Mouse (Mus musculus) lung, embryonic 16.5 days (tissue): ENCODE data around the gene Zfp385a. TPM values are rescaled to one million over a fixed set of nuclear protein-coding genes. Genes with fewer than 3 reads are reported as not detected.
A peak's percentile ranks its signal among the peaks of the same experiment; 100 is the strongest.

Source experiments
- ATAC-seq: fragments of 200-750 bp; cut with Nextera tagmentation; 2 replicates; pipeline ENCODE4 v1.8.0; 2017; ENCODE audit warnings: low read depth, mild to moderate bottlenecking, moderate library complexity
- H3K27ac ChIP-seq: fragments of 300-500 bp; sonication (generic); 2 replicates; pipeline ENCODE4 v1.5.1; 2014; ENCODE audit warnings: mild to moderate bottlenecking, control low read depth, low read length
- H3K27me3 ChIP-seq: fragments of 300-500 bp; sonication (generic); 2 replicates; pipeline ENCODE4 v1.6.1; 2014; ENCODE audit warnings: low read depth, low read length, mixed read lengths; ENCODE audit not compliant: control insufficient read depth, insufficient read depth
- H3K36me3 ChIP-seq: fragments of 300-500 bp; sonication (generic); 2 replicates; pipeline ENCODE4 v1.6.1; 2014; ENCODE audit warnings: low read length; ENCODE audit not compliant: control insufficient read depth, insufficient read depth
- H3K4me1 ChIP-seq: fragments of 300-500 bp; sonication (generic); replicated peaks from 2 replicates; pipeline ENCODE4 v1.6.1; 2014; ENCODE audit warnings: low read length, mixed read lengths; ENCODE audit not compliant: control insufficient read depth, insufficient read depth
- H3K4me2 ChIP-seq: fragments of 300-500 bp; sonication (generic); 2 replicates; pipeline ENCODE4 v1.6.1; 2014; ENCODE audit warnings: low read depth, low read length, control low read depth
- H3K4me3 ChIP-seq: fragments of 300-500 bp; sonication (generic); 2 replicates; pipeline ENCODE4 v1.5.1; 2014; ENCODE audit warnings: mild to moderate bottlenecking, low read length, control low read depth
- H3K9ac ChIP-seq: fragments of 300-500 bp; sonication (generic); 2 replicates; pipeline ENCODE4 v1.6.1; 2014; ENCODE audit warnings: low read length, control low read depth
- H3K9me3 ChIP-seq: fragments of 300-500 bp; sonication (generic); 2 replicates; pipeline ENCODE4 v1.6.1; 2016; ENCODE audit warnings: low read length; ENCODE audit not compliant: control insufficient read depth
- WGBS: fragments of 180-500 bp; shearing (Covaris S2); extraction: QIAGEN DNeasy Blood & Tissue Kit; methylation state at CpG from one replicate; pipeline ENCODE4 v1.1.7; 2014; 5-methylcytosine and 5-hydroxymethylcytosine counted together
- polyA plus RNA-seq: library from polyadenylated mRNA; unstranded; fragments of >200 nt; fragmentation: Nextera tagmentation; extraction: Ambion mirVana; gene quantifications from 2 replicates; pipeline ENCODE4 v1.2.1, GENCODE M21; 2015

The Zfp385a gene
- polyA plus RNA-seq, 1 experiment from 2014 or later: 8.6 TPM

DNA sequence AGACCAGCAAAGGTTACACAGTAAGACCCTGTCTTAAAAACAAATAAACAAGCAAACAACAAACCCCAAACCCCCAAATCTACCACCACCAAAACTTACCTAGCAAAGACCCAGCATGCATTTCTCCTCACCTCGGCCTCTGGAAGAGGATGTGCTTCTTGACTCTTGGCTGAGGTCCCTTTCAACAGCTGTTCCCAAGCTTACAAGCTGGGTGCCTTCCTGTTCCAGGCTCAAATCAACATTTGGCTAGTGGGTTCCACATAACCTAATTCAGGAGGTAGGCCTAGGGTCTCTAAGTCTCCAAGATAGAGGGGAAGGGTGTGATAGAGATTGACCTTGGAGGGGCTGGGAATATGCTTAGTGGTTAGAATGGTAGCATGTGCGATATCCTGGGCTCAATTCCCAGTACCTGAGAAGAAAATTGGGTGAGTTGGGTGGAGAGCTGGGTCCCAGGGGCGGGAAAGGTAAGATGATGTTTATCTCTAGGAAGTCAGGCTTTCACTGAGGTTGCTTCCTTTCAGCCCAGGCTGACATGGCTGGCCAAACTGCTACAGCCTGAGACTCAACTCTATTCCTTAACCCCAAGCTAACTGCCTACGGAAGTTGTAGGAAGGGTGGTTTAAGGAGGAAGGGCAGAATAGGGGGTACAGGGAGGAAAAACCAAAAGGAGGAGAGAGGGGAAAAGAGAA, 35.4 kb upstream of the Zfp385a start:
- Histone ChIP-seq H3K36me3 (no peaks in the 10 kb centered on the region), H3K4me1 (peaks cover 17% of the 10 kb centered on the region), H3K9ac (no peak overlapping the region), H3K4me2 (no peak overlapping the region), H3K9me3 (no peaks in the 10 kb centered on the region), H3K27ac (no peak overlapping the region), H3K27me3 (no peaks in the 10 kb centered on the region), H3K4me3 (no peak overlapping the region)
- WGBS: 73% methylated on average over 4 of the region's 4 CpGs
- no peak for ATAC-seq

DNA sequence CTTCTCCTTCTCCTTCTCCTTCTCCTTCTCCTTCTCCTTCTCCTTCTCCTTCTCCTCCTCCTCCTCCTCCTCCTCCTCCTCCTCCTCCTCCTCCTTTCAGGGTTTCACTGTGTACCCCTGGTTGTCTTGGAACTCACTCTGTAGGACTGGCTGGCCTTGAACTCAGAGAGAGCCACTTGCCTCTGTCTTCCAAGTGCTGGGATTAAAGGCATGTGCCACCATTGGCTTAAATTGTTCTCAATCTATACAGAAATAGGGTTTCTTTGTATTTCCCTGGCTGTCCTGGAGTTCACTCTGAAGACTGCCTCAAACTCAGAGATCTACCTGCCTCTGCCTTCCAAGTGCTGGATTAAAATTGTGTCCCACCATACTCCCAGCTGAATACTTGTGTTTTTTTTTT, 32.6 kb upstream of the Zfp385a start:
- H3K9ac ChIP-seq: no peak overlapping the region
- no peaks in the 10 kb centered on the region for H3K36me3 ChIP-seq
- no peak overlapping the region for H3K4me2 ChIP-seq
- no peaks in the 10 kb centered on the region for H3K9me3 ChIP-seq
- no peak overlapping the region for H3K4me3 ChIP-seq
- no peak overlapping the region for H3K27ac ChIP-seq
- no peaks in the 10 kb centered on the region for H3K27me3 ChIP-seq
- H3K4me1 ChIP-seq: peaks cover 11% of the 10 kb centered on the region
- no peak for ATAC-seq

DNA sequence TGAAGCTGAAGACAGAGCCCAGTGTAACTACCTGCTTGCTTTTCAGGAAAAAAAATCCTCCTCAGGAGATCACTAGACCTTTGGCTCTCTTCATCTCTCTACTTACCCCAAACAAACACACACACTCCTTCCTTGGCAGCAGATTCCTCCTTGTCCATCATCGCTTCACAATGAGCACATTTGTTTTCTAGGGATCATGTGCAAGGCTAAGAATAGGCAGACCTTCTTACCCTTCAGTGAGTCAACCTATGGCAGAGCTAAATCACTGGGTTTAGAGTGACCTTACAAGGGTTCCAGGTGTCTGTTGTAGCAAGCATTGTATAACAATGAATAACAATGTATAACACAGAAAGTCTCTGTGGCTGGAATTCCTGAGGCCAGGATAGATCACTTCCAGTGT, 31.8 kb upstream of the Zfp385a start:
- H3K4me1 ChIP-seq: peaks cover 9% of the 10 kb centered on the region
- no peak for ATAC-seq
- H3K9me3 ChIP-seq: no peaks in the 10 kb centered on the region
- no peak overlapping the region for H3K4me3 ChIP-seq
- no peak overlapping the region for H3K27ac ChIP-seq
- H3K9ac ChIP-seq: no peak overlapping the region
- 59% methylated on average over 1 of the region's 1 CpGs for WGBS
- no peaks in the 10 kb centered on the region for H3K36me3 ChIP-seq
- no peaks in the 10 kb centered on the region for H3K27me3 ChIP-seq
- no peak overlapping the region for H3K4me2 ChIP-seq

DNA sequence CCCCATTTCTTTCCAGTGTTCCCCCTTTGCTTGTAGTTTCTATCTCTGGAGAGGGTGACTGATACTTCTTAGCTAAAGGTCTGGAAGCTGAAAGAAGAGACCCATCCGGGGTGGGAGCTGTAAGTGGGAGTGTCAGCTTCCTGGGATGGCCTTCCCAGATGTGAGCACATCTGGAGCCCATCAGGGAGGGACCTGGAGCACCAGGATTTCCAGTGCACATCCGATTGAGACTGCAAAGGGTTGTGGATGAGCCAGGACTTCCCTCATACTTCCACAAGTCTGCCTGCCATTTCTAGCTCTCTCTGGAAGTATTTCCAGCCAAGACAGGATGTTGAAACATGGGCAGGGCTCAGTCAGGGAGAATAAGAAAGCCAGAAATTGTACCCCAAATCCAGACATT, 31.3 kb upstream of the Zfp385a start:
- no peak overlapping the region for H3K4me2 ChIP-seq
- ATAC-seq: no peak
- no peak overlapping the region for H3K27ac ChIP-seq
- no peak overlapping the region for H3K9ac ChIP-seq
- no peak overlapping the region for H3K4me3 ChIP-seq
- 17% methylated on average over 2 of the region's 2 CpGs for WGBS
- H3K4me1 ChIP-seq: peaks cover 9% of the 10 kb centered on the region; the same call in 1 of the 2 replicates
- no peaks in the 10 kb centered on the region for H3K27me3 ChIP-seq
- no peaks in the 10 kb centered on the region for H3K9me3 ChIP-seq
- no peaks in the 10 kb centered on the region for H3K36me3 ChIP-seq

DNA sequence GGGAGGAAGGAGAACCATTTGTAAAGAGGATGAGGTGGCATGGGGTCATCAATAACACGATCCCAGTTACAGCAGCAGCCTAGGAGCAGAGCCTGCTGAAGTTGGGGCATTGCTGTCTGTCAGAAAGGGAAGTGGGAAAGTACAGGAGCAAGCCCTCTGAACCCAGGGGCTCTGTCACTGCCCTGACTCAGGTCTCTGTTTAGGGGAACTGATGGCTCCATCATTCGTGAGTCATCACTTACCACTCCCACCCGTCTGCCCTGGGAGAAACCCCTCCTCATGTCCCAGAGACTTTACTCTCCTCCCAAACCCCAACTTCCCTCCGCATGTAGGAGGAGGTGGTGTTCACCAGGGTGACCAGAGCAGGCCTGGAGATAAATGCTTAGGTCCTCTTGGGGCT, 30.6 kb upstream of the Zfp385a start:
- H3K4me2 ChIP-seq: no peak overlapping the region
- H3K9me3 ChIP-seq: no peaks in the 10 kb centered on the region
- ATAC-seq: no peak
- no peaks in the 10 kb centered on the region for H3K27me3 ChIP-seq
- peaks cover 9% of the 10 kb centered on the region; the same call in 1 of the 2 replicates for H3K4me1 ChIP-seq
- no peak overlapping the region for H3K9ac ChIP-seq
- 36% methylated on average over 4 of the region's 4 CpGs for WGBS
- H3K4me3 ChIP-seq: no peak overlapping the region
- H3K27ac ChIP-seq: no peak overlapping the region
- H3K36me3 ChIP-seq: no peaks in the 10 kb centered on the region

DNA sequence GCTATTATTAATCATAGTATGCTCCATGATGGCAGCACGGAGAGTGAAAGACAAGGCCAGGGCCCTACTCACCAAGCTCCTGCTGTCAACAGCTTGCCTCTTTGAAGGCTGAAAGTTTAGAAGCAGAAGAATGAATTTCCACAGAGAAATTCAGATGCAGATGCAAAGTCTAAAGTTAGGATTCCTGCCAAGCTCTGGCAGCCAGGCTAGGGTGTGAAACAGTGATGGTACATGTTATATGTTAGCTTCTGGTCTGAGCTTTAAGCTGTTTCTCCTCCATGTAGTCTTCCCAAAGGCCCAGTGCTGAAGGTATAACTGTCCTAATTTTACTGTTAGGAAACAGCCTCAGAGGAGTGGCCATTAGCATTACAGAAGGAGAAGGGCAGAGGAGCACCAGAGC, 29.2 kb upstream of the Zfp385a start:
- Histone ChIP-seq H3K4me3 (no peak overlapping the region), H3K36me3 (no peaks in the 10 kb centered on the region), H3K27ac (no peak overlapping the region), H3K27me3 (no peaks in the 10 kb centered on the region), H3K4me2 (no peak overlapping the region), H3K4me1 (peaks cover 16% of the 10 kb centered on the region; the same call in 1 of the 2 replicates), H3K9ac (no peak overlapping the region), H3K9me3 (no peaks in the 10 kb centered on the region)
- no peak for ATAC-seq
- WGBS: 56% methylated on average over 1 of the region's 1 CpGs

DNA sequence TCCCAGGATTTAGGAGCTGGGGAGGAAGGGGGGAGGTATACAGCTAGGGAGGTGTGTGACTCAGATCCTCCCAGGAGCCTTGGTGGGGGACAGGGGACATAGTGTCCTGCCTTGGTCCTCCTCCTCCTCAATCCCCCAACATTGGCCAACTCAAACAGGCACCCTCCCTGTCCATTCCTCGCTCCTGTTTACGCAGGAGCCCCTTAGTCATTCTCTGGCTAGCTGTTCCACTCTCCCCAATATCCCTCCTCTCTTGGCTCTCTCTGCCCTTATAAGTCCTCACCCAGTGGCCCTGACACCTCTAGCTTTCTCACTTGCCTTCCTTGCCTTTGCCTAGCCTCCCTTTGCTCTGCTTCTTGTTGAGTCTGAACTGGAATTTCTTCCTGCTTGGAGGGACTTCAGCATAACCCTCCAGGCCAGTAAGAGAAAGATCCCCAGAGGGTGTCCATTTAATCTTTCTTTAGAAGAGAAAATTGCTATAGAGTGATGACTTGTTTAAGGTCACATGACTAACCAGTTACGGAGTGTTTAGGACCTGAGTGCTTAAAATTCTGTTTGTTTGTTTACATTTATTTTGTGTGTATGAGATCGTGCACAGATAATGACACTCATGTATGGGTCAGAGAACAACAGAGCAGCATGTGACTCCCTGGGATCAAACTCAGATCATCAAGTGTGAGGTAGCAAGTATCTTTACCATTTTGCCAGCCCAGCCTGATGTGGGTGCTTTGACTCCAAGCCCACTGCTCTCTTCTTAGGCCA, 28.5 kb upstream of the Zfp385a start:
- Histone ChIP-seq H3K4me3 (no peak overlapping the region), H3K4me1 (peaks cover 16% of the 10 kb centered on the region; the same call in 1 of the 2 replicates), H3K9ac (no peak overlapping the region), H3K4me2 (no peak overlapping the region), H3K27ac (no peak overlapping the region), H3K27me3 (no peaks in the 10 kb centered on the region), H3K9me3 (no peaks in the 10 kb centered on the region), H3K36me3 (no peaks in the 10 kb centered on the region)
- no peak for ATAC-seq
- WGBS: 69% methylated on average over 4 of the region's 4 CpGs

DNA sequence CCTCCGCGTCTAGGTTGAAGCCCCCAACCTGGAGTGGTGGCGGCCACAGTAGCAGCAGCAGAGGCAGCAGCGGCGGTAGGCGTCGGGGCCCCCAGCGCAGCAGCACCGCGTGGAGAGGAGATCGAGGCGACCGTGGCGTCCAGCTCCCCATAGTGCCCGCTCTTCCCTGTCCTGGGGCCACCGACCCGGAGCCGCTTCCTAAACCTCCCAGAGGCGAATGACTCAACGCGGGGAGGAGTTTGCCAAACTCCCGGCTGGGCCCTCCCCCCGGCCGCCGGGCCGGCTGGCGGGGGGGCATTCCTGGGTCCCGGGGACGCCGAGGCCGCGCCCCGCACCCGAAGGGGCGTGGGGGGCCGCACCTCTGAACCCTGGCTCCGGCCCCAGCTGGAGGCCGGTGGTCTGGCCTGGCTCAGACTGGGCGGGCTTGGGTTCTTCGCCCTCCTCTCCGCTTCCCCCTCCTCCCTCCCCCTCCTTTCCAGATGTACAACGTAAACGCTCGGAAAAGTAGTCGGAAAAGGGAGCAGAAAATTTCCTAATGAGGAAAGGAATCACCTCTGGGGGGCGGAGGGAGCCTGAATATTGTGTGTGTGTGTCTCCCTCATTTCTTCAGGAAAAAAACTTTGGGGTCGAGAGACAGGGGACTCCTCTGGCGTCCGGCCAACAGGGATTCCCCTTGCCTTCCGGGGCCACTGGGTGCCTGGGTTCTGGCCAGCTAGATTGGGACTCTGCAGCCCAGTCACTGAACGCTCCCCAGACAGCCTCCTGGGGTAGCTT, 26.7 kb upstream of the Zfp385a start, which contains the start of gene Itga5:
Gene Itga5 (minus strand): TSS at position 388 of the 774 bp plus-strand sequence.
- WGBS: under 1% methylated on average over 48 of the region's 51 CpGs
- Histone ChIP-seq H3K4me3 (peak within 1 kb of the TSS; percentile 85), H3K4me2 (peak within 1 kb of the TSS; percentile 86), H3K27me3 (no peaks in the 10 kb centered on the region), H3K27ac (peak within 1 kb of the TSS; percentile 78), H3K36me3 (no peaks in the 10 kb centered on the region), H3K9ac (peak within 1 kb of the TSS; percentile 94), H3K4me1 (peaks cover 16% of the 10 kb centered on the region; the same call in 1 of the 2 replicates), H3K9me3 (no peaks in the 10 kb centered on the region)
- peak; percentile 86 for ATAC-seq
